Mouse (Mus musculus) hindbrain, embryonic 13.5 days (tissue): Measurements from ENCODE around the gene Tmem138. TPM values are rescaled to one million over a fixed set of nuclear protein-coding genes. Genes with fewer than 3 reads are reported as not detected.
A peak's percentile ranks its signal among the peaks of the same experiment; 100 is the strongest.

Experiments used
- ATAC-seq: fragments of 200-750 bp; cut with Nextera tagmentation; 2 replicates; pipeline ENCODE4 v1.8.0; 2017; ENCODE audit warnings: moderate TSS enrichment; ENCODE audit not compliant: low FRiP score
- H3K27ac ChIP-seq: fragments of 300-500 bp; sonication (generic); 2 replicates; pipeline ENCODE4 v1.5.1; 2015; ENCODE audit warnings: inconsistent platforms, mild to moderate bottlenecking, moderate library complexity
- H3K27me3 ChIP-seq: fragments of 300-500 bp; sonication (generic); 2 replicates; pipeline ENCODE4 v1.6.1; 2015; ENCODE audit warnings: mild to moderate bottlenecking, inconsistent platforms
- H3K36me3 ChIP-seq: fragments of 300-500 bp; sonication (generic); 2 replicates; pipeline ENCODE4 v1.6.1; 2015; ENCODE audit warnings: mild to moderate bottlenecking, inconsistent platforms
- H3K4me1 ChIP-seq: fragments of 300-500 bp; sonication (generic); replicated peaks from 2 replicates; pipeline ENCODE4 v1.6.1; 2015; ENCODE audit warnings: inconsistent platforms
- H3K4me2 ChIP-seq: fragments of 300-500 bp; sonication (generic); 2 replicates; pipeline ENCODE4 v1.6.1; 2015; ENCODE audit warnings: inconsistent platforms, mild to moderate bottlenecking, moderate library complexity
- H3K4me3 ChIP-seq: fragments of 300-500 bp; sonication (generic); 2 replicates; pipeline ENCODE4 v1.5.1; 2015; ENCODE audit warnings: mild to moderate bottlenecking, inconsistent platforms
- H3K9ac ChIP-seq: fragments of 300-500 bp; sonication (generic); 2 replicates; pipeline ENCODE4 v1.6.1; 2015; ENCODE audit warnings: mild to moderate bottlenecking, inconsistent platforms
- H3K9me3 ChIP-seq: fragments of 300-500 bp; sonication (generic); 2 replicates; pipeline ENCODE4 v1.6.1; 2016; ENCODE audit warnings: inconsistent platforms
- WGBS: fragments of 180-500 bp; shearing (Covaris S2); methylation state at CpG from one replicate; pipeline ENCODE4 v1.1.7; 2015; 5-methylcytosine and 5-hydroxymethylcytosine counted together
- polyA plus RNA-seq: library from polyadenylated mRNA; unstranded; fragments of >200 nt; fragmentation: Nextera tagmentation; extraction: Ambion mirVana; gene quantifications from 2 replicates; pipeline ENCODE4 v1.2.1, GENCODE M21; 2015

Tmem138 gene
- polyA plus RNA-seq, 1 experiment from 2014 or later, result 43.2 TPM

DNA sequence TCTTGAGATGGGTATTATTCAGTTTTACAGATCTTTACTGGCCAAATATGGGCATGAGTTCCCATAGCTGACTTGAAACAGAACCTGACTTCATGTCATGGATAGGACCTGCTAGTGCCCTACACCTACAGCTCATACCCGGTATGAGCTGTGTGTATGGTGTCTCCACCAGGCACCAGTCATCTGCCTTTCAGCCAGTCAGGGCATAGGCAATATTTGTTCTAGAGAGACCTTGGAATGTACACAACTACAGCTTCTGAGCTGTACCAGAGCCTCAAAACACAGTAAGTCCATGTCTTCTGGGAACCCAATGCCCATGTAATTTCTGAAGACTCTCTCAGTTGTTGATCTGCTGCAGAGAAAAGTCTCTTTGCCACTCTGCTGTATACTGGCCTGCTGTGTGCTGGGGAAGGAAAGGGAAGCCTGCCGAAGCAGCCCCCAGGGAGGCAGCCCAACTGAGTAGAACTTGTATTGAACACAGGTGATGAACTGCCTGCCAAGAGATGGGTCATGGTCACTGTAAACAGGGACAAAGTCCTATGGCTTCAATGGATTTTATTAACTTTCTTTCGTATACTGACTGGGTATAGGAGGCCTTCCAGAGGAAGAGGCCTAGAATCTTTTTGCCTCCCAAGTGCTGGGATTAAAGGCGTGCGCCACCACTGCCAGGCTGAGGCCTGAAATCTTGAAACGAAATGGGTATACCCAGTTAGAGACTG, 14.7 kb upstream of the Tmem138 start:
- no peaks in the 10 kb centered on the region for H3K27me3 ChIP-seq
- no peak overlapping the region for H3K4me2 ChIP-seq
- no peaks in the 10 kb centered on the region for H3K9me3 ChIP-seq
- H3K4me1 ChIP-seq, result no peaks in the 10 kb centered on the region
- 89% methylated on average over 6 of the region's 6 CpGs for WGBS
- no peak overlapping the region for H3K27ac ChIP-seq
- no peak overlapping the region for H3K9ac ChIP-seq
- no peak for ATAC-seq
- peaks cover 68% of the 10 kb centered on the region for H3K36me3 ChIP-seq
- no peak overlapping the region for H3K4me3 ChIP-seq

DNA sequence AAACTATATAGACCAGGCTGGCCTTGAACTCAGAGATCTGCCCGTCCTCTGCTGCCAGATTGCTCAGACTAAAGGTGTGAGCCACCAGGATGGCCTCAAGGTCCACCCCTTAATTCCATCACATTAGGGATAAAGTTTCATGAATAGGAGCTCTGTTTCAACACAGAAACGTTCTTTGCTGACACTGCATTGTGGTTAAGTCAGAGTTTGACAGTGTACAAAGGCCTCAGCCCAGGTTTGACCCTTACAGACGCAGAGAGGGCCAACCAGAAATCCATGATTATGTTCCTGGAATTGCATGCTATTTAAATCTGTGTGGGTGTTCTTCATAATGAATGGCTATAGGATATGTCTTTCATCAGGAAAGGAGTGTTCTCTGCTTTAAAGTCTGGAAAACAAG, 13.1 kb upstream of the Tmem138 start:
- Histone ChIP-seq H3K27ac (no peak overlapping the region), H3K4me1 (no peaks in the 10 kb centered on the region), H3K9me3 (no peaks in the 10 kb centered on the region), H3K4me3 (no peak overlapping the region), H3K4me2 (no peak overlapping the region), H3K27me3 (no peaks in the 10 kb centered on the region), H3K9ac (no peak overlapping the region), H3K36me3 (peaks cover 54% of the 10 kb centered on the region)
- no peak for ATAC-seq
- 73% methylated on average over 3 of the region's 3 CpGs for WGBS

- no peaks in the 10 kb centered on the region for H3K4me1 ChIP-seq
- no peak overlapping the region for H3K4me2 ChIP-seq
- H3K9me3 ChIP-seq, result no peaks in the 10 kb centered on the region
- no peak overlapping the region for H3K27ac ChIP-seq
- 69% methylated on average over 5 of the region's 5 CpGs for WGBS
- no peak for ATAC-seq
- H3K36me3 ChIP-seq, result peaks cover 50% of the 10 kb centered on the region
- H3K9ac ChIP-seq, result 0 out of 2 replicates have a peak overlapping the region, but pooled peaks have one; percentile 13
- H3K27me3 ChIP-seq, result no peaks in the 10 kb centered on the region
- H3K4me3 ChIP-seq, result no peak overlapping the region
These were observed 12.1 kb upstream of the Tmem138 start for GRCm38 (mm10) chr19:10589127-10589857.

DNA sequence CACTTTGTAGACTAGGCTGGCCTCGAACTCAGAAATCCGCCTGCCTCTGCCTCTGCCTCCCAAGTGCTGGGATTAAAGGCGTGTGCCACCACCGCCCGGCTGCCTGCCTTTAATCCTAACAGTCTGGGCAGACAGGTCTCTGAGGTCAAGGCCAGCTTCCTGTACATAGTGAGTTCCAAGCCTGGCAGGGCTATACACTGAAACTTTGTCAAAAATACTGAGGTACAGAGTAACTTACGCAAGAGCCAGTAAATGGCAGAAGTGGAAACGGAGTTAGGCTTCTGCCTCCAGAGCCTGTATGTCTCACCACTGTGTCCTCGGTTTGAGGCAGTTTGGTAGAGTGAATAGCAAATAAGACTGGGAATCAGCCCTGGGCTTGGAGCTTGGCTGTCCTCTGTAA, 10.1 kb upstream of the Tmem138 start:
- no peaks in the 10 kb centered on the region for H3K9me3 ChIP-seq
- 91% methylated on average over 8 of the region's 8 CpGs for WGBS
- H3K27me3 ChIP-seq, result no peaks in the 10 kb centered on the region
- no peak overlapping the region for H3K27ac ChIP-seq
- H3K4me3 ChIP-seq, result no peak overlapping the region
- no peaks in the 10 kb centered on the region for H3K4me1 ChIP-seq
- no peak overlapping the region for H3K9ac ChIP-seq
- no peak for ATAC-seq
- H3K36me3 ChIP-seq, result peaks cover 37% of the 10 kb centered on the region
- H3K4me2 ChIP-seq, result no peak overlapping the region

- WGBS, result 88% methylated on average over 8 of the region's 8 CpGs
- Histone ChIP-seq H3K9ac (no peak overlapping the region), H3K4me1 (no peaks in the 10 kb centered on the region)
These were observed 8.0 kb upstream of the Tmem138 start for GRCm38 (mm10) chr19:10585112-10585511.

GRCm38 (mm10) chr19:10583550-10584146, 6.5 kb upstream of the Tmem138 start:
- no peak overlapping the region for H3K4me2 ChIP-seq
- no peak overlapping the region for H3K4me3 ChIP-seq
- peaks cover 2% of the 10 kb centered on the region for H3K4me1 ChIP-seq
- H3K9me3 ChIP-seq, result no peaks in the 10 kb centered on the region
- H3K27me3 ChIP-seq, result no peaks in the 10 kb centered on the region
- WGBS, result 75% methylated on average over 7 of the region's 7 CpGs
- H3K36me3 ChIP-seq, result peaks cover 25% of the 10 kb centered on the region
- no peak for ATAC-seq
- no peak overlapping the region for H3K9ac ChIP-seq
- H3K27ac ChIP-seq, result no peak overlapping the region

More at GRCm38 (mm10) chr19:10585112-10585511, 8.0 kb upstream of the Tmem138 start:
- Histone ChIP-seq H3K27me3 (no peaks in the 10 kb centered on the region), H3K36me3 (peaks cover 27% of the 10 kb centered on the region), H3K9me3 (no peaks in the 10 kb centered on the region), H3K4me3 (no peak overlapping the region), H3K27ac (no peak overlapping the region), H3K4me2 (no peak overlapping the region)
- no peak for ATAC-seq

- 92% methylated on average over 6 of the region's 6 CpGs for WGBS
- ATAC-seq, result no peak
- H3K4me3 ChIP-seq, result no peak overlapping the region
- H3K9me3 ChIP-seq, result no peaks in the 10 kb centered on the region
- peaks cover 16% of the 10 kb centered on the region for H3K36me3 ChIP-seq
- no peak overlapping the region for H3K9ac ChIP-seq
- H3K4me1 ChIP-seq, result peaks cover 12% of the 10 kb centered on the region
- no peaks in the 10 kb centered on the region for H3K27me3 ChIP-seq
- H3K4me2 ChIP-seq, result no peak overlapping the region
- H3K27ac ChIP-seq, result no peak overlapping the region
These were observed 4.8 kb upstream of the Tmem138 start for GRCm38 (mm10) chr19:10581984-10582383.

- Histone ChIP-seq H3K4me1 (peaks cover 19% of the 10 kb centered on the region), H3K9me3 (no peaks in the 10 kb centered on the region), H3K4me2 (no peak overlapping the region), H3K27ac (no peak overlapping the region), H3K36me3 (peaks cover 16% of the 10 kb centered on the region), H3K27me3 (no peaks in the 10 kb centered on the region), H3K4me3 (no peak overlapping the region), H3K9ac (no peak overlapping the region)
- ATAC-seq, result no peak
- WGBS, result 87% methylated on average over 3 of the region's 3 CpGs
These were observed 3.6 kb upstream of the Tmem138 start for GRCm38 (mm10) chr19:10580761-10581160.

DNA sequence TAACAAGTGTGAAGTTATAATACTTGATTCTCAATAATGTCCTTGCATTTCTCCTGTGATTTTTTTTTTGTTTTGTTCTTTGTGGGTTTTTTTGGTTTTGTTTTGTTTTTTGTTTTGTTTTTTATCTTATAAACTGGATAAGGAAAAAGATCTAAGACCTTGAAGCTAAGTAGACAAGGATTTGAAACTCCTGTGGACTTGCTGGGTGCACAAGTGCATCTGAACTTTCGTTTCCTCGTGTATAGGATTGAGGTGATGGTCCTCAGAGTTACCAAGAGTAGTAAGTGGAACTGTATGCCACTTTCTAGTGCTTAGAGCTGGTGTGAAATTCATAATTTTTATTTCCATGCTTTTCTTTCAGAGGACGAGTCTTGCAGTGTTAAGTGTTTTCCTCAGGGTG, 2.9 kb upstream of the Tmem138 start:
- H3K27ac ChIP-seq, result no peak overlapping the region
- H3K4me3 ChIP-seq, result no peak overlapping the region
- WGBS, result 82% methylated on average over 3 of the region's 3 CpGs
- ATAC-seq, result no peak
- H3K4me1 ChIP-seq, result peaks cover 22% of the 10 kb centered on the region
- H3K27me3 ChIP-seq, result no peaks in the 10 kb centered on the region
- no peaks in the 10 kb centered on the region for H3K9me3 ChIP-seq
- H3K9ac ChIP-seq, result no peak overlapping the region
- H3K36me3 ChIP-seq, result peaks cover 14% of the 10 kb centered on the region
- H3K4me2 ChIP-seq, result no peak overlapping the region

DNA sequence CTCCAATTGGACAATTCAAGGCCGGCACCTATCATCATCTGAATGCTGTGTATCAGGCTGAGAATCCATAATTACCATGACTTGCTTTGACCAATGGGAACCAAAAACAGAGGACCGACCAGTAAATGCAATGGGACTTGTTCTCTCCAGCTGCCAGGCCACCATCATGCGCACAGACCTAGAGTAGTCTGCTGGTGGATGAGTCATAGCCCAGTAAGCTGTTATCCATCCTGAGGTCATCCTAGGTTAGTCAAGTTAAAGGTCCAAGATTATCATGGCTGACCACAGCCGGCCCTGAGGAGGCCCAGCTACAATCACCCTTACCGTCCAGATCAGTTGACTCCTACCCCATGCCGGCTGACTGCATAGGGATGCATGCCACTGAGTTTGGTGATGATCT, 7.5 kb downstream of the Tmem138 start:
- WGBS, result 95% methylated on average over 6 of the region's 6 CpGs
- H3K27me3 ChIP-seq, result 0 out of 2 replicates have a peak, but pooled peaks cover 4% of the 10 kb centered on the region
- no peak overlapping the region for H3K4me2 ChIP-seq
- H3K27ac ChIP-seq, result no peak overlapping the region
- H3K9ac ChIP-seq, result no peak overlapping the region
- H3K9me3 ChIP-seq, result no peaks in the 10 kb centered on the region
- H3K4me1 ChIP-seq, result no peaks in the 10 kb centered on the region
- no peak for ATAC-seq
- H3K36me3 ChIP-seq, result peaks cover 61% of the 10 kb centered on the region
- no peak overlapping the region for H3K4me3 ChIP-seq

- 88% methylated on average over 4 of the region's 4 CpGs for WGBS
- Histone ChIP-seq H3K9ac (no peak overlapping the region), H3K4me3 (no peak overlapping the region), H3K27me3 (0 out of 2 replicates have a peak, but pooled peaks cover 5% of the 10 kb centered on the region), H3K4me1 (no peaks in the 10 kb centered on the region), H3K36me3 (peaks cover 21% of the 10 kb centered on the region), H3K27ac (no peak overlapping the region), H3K4me2 (no peak overlapping the region), H3K9me3 (no peaks in the 10 kb centered on the region)
- no peak for ATAC-seq
These were observed 11.9 kb downstream of the Tmem138 start for GRCm38 (mm10) chr19:10565217-10565616.

- H3K27me3 ChIP-seq, result 0 out of 2 replicates have a peak, but pooled peaks cover 5% of the 10 kb centered on the region
- no peak overlapping the region for H3K4me2 ChIP-seq
- H3K9ac ChIP-seq, result no peak overlapping the region
- H3K27ac ChIP-seq, result no peak overlapping the region
- no peak for ATAC-seq
- H3K4me1 ChIP-seq, result no peaks in the 10 kb centered on the region
- H3K36me3 ChIP-seq, result peaks cover 12% of the 10 kb centered on the region
- H3K4me3 ChIP-seq, result no peak overlapping the region
- 84% methylated on average over 6 of the region's 6 CpGs for WGBS
- no peaks in the 10 kb centered on the region for H3K9me3 ChIP-seq
These were observed 12.9 kb downstream of the Tmem138 start for GRCm38 (mm10) chr19:10564278-10564677.
